Mouse (Mus musculus): ENCODE data around the gene Col3a1.

GRCm38 (mm10) chr1:45312870-45313269 lies 1.5 kb downstream of the Col3a1 start:
- TF ChIP-seq EP300 (IDR thresholded peaks at IDR 0.05) (no peak), CTCF (IDR thresholded peaks at IDR 0.05) (no peak)

Measured in lung, postnatal 0 days (tissue).